Mouse (Mus musculus) kidney, embryonic 14.5 days (tissue): ENCODE results near the gene Rps9. TPM values are rescaled to one million over a fixed set of nuclear protein-coding genes. Genes with fewer than 3 reads are reported as not detected.

Experiments
- ATAC-seq: fragments of 200-750 bp; cut with Nextera tagmentation; 2 replicates; pipeline ENCODE4 v1.8.0; 2017; ENCODE audit warnings: moderate number of reproducible peaks, mild to moderate bottlenecking, moderate TSS enrichment, moderate library complexity; ENCODE audit not compliant: low FRiP score, low TSS enrichment
- H3K27ac ChIP-seq: fragments of 300-500 bp; sonication (generic); 2 replicates; pipeline ENCODE4 v1.5.1; 2014; ENCODE audit warnings: low read depth, mild to moderate bottlenecking, low read length, moderate library complexity, mixed read lengths
- H3K27me3 ChIP-seq: fragments of 300-500 bp; sonication (generic); 2 replicates; pipeline ENCODE4 v1.6.1; 2014; ENCODE audit warnings: mild to moderate bottlenecking, low read length; ENCODE audit not compliant: control insufficient read depth, insufficient read depth
- H3K36me3 ChIP-seq: fragments of 300-500 bp; sonication (generic); 2 replicates; pipeline ENCODE4 v1.6.1; 2014; ENCODE audit warnings: low read length, mixed read lengths; ENCODE audit not compliant: control insufficient read depth, insufficient read depth
- H3K4me1 ChIP-seq: fragments of 300-500 bp; sonication (generic); 2 replicates; pipeline ENCODE4 v1.6.1; 2014; ENCODE audit warnings: low read length, mixed read lengths; ENCODE audit not compliant: control insufficient read depth, insufficient read depth
- H3K4me2 ChIP-seq: fragments of 300-500 bp; sonication (generic); replicated peaks from 2 replicates; pipeline ENCODE4 v1.6.1; 2014; ENCODE audit warnings: low read depth, mild to moderate bottlenecking, low read length
- H3K4me3 ChIP-seq: fragments of 300-500 bp; sonication (generic); 2 replicates; pipeline ENCODE4 v1.5.1; 2014; ENCODE audit warnings: mild to moderate bottlenecking, low read length
- H3K9ac ChIP-seq: fragments of 300-500 bp; sonication (generic); 2 replicates; pipeline ENCODE4 v1.6.1; 2014; ENCODE audit warnings: low read depth, mild to moderate bottlenecking, low read length, moderate library complexity
- H3K9me3 ChIP-seq: fragments of 300-500 bp; sonication (generic); 2 replicates; pipeline ENCODE4 v1.6.1; 2016; ENCODE audit warnings: low read length; ENCODE audit not compliant: control insufficient read depth
- WGBS: fragments of 180-500 bp; shearing (Covaris S2); extraction: QIAGEN DNeasy Blood & Tissue Kit; methylation state at CpG from one replicate; pipeline ENCODE4 v1.1.7; 2014; 5-methylcytosine and 5-hydroxymethylcytosine counted together
- polyA plus RNA-seq: library from polyadenylated mRNA; unstranded; fragments of >200 nt; fragmentation: Nextera tagmentation; extraction: Ambion mirVana; gene quantifications from 2 replicates; pipeline ENCODE4 v1.2.1, GENCODE M21; 2014

The Rps9 gene
- polyA plus RNA-seq, 1 experiment from 2014 or later, result 1,617 TPM

GRCm38 (mm10) chr7:3676371-3676770, 27.4 kb upstream of the Rps9 start:
- no peak for ATAC-seq
- peaks cover 15% of the 10 kb centered on the region; the same call in 1 of the 2 replicates for H3K36me3 ChIP-seq
- H3K4me3 ChIP-seq, result peak overlapping the region; percentile 17
- 0 out of 2 replicates have a peak overlapping the region, but pooled peaks have one; percentile 10 for H3K4me2 ChIP-seq
- no peaks in the 10 kb centered on the region for H3K27me3 ChIP-seq
- no peaks in the 10 kb centered on the region for H3K9me3 ChIP-seq
- no peaks in the 10 kb centered on the region for H3K4me1 ChIP-seq
- 90% methylated on average over 12 of the region's 12 CpGs for WGBS
- H3K27ac ChIP-seq, result no peak overlapping the region
- H3K9ac ChIP-seq, result peak overlapping the region; percentile 45; the same call in 1 of the 2 replicates

- H3K36me3 ChIP-seq, result peaks cover 15% of the 10 kb centered on the region; the same call in 1 of the 2 replicates
- no peaks in the 10 kb centered on the region for H3K9me3 ChIP-seq
- 0 out of 2 replicates have a peak, but pooled peaks have one; percentile 32 for ATAC-seq
- peak within 1 kb of the TSS; percentile 10; the same call in 1 of the 2 replicates for H3K4me2 ChIP-seq
- H3K4me3 ChIP-seq, result peak within 1 kb of the TSS; percentile 17
- H3K9ac ChIP-seq, result peak within 1 kb of the TSS; percentile 45
- no peaks in the 10 kb centered on the region for H3K4me1 ChIP-seq
- H3K27ac ChIP-seq, result no peak within 1 kb of the TSS
- H3K27me3 ChIP-seq, result no peaks in the 10 kb centered on the region
- 49% methylated on average over 9 of the region's 9 CpGs for WGBS
Observed at GRCm38 (mm10) chr7:3677342-3677741, 26.5 kb upstream of the Rps9 start, which contains the start of gene Tmc4. Gene Tmc4 (minus strand): TSS chr7:3677553.

GRCm38 (mm10) chr7:3683908-3684550, 19.8 kb upstream of the Rps9 start:
- Histone ChIP-seq H3K9ac (no peak overlapping the region), H3K36me3 (peaks cover 47% of the 10 kb centered on the region; the same call in 1 of the 2 replicates), H3K27ac (no peak overlapping the region), H3K4me3 (no peak overlapping the region), H3K4me1 (no peaks in the 10 kb centered on the region), H3K4me2 (no peak overlapping the region), H3K9me3 (no peaks in the 10 kb centered on the region), H3K27me3 (no peaks in the 10 kb centered on the region)
- ATAC-seq, result no peak
- WGBS, result 88% methylated on average over 10 of the region's 10 CpGs

GRCm38 (mm10) chr7:3684698-3685097, 19.1 kb upstream of the Rps9 start:
- Histone ChIP-seq H3K9ac (no peak overlapping the region), H3K36me3 (peaks cover 47% of the 10 kb centered on the region; the same call in 1 of the 2 replicates), H3K27ac (no peak overlapping the region), H3K4me1 (no peaks in the 10 kb centered on the region), H3K27me3 (no peaks in the 10 kb centered on the region), H3K4me3 (no peak overlapping the region), H3K9me3 (no peaks in the 10 kb centered on the region), H3K4me2 (no peak overlapping the region)
- 89% methylated on average over 8 of the region's 8 CpGs for WGBS
- ATAC-seq, result no peak

- no peak for ATAC-seq
- H3K36me3 ChIP-seq, result peaks cover 47% of the 10 kb centered on the region; the same call in 1 of the 2 replicates
- WGBS, result 86% methylated on average over 31 of the region's 31 CpGs
Observed at GRCm38 (mm10) chr7:3685400-3686187, 18.2 kb upstream of the Rps9 start.

GRCm38 (mm10) chr7:3691919-3692318, 11.9 kb upstream of the Rps9 start:
- peaks cover 15% of the 10 kb centered on the region for H3K4me1 ChIP-seq
- peaks cover 34% of the 10 kb centered on the region; the same call in 1 of the 2 replicates for H3K36me3 ChIP-seq
- 0 out of 2 replicates have a peak overlapping the region, but pooled peaks have one; percentile 94 for H3K27ac ChIP-seq
- 19% methylated on average over 3 of the region's 3 CpGs for WGBS
- H3K27me3 ChIP-seq, result no peaks in the 10 kb centered on the region
- no peaks in the 10 kb centered on the region for H3K9me3 ChIP-seq
- H3K4me2 ChIP-seq, result peak overlapping the region; percentile 81
- H3K4me3 ChIP-seq, result peak overlapping the region; percentile 79
- peak overlapping the region; percentile 89 for H3K9ac ChIP-seq
- no peak for ATAC-seq

More at GRCm38 (mm10) chr7:3685400-3686187, 18.2 kb upstream of the Rps9 start:
- Histone ChIP-seq H3K27ac (no peak overlapping the region), H3K27me3 (no peaks in the 10 kb centered on the region), H3K4me3 (no peak overlapping the region), H3K4me1 (no peaks in the 10 kb centered on the region), H3K4me2 (no peak overlapping the region), H3K9ac (no peak overlapping the region), H3K9me3 (no peaks in the 10 kb centered on the region)

- no peaks in the 10 kb centered on the region for H3K9me3 ChIP-seq
- peaks cover 31% of the 10 kb centered on the region for H3K36me3 ChIP-seq
- H3K4me1 ChIP-seq, result peaks cover 15% of the 10 kb centered on the region
- H3K9ac ChIP-seq, result peak within 1 kb of the TSS; percentile 89
- peak within 1 kb of the TSS; percentile 94 for H3K27ac ChIP-seq
- ATAC-seq, result peak; percentile 63; the same call in 1 of the 2 replicates
- WGBS, result under 1% methylated on average over 49 of the region's 49 CpGs
- peak within 1 kb of the TSS; percentile 81 for H3K4me2 ChIP-seq
- peak within 1 kb of the TSS; percentile 79 for H3K4me3 ChIP-seq
- H3K27me3 ChIP-seq, result no peaks in the 10 kb centered on the region
Observed at GRCm38 (mm10) chr7:3692382-3692986, 11.3 kb upstream of the Rps9 start, which contains the start of gene Tsen34. Gene Tsen34 (plus strand): TSS chr7:3692863.

GRCm38 (mm10) chr7:3692987-3693808, 10.6 kb upstream of the Rps9 start, which contains the start of gene Mboat7:
Gene Mboat7 (minus strand): TSS chr7:3693523.
- peak; percentile 91 for ATAC-seq
- WGBS, result under 1% methylated on average over 55 of the region's 55 CpGs
- H3K4me1 ChIP-seq, result peaks cover 15% of the 10 kb centered on the region
- H3K27me3 ChIP-seq, result no peaks in the 10 kb centered on the region
- peaks cover 34% of the 10 kb centered on the region for H3K36me3 ChIP-seq
- H3K4me2 ChIP-seq, result peak within 1 kb of the TSS; percentile 81
- H3K27ac ChIP-seq, result peak within 1 kb of the TSS; percentile 94
- H3K9me3 ChIP-seq, result no peaks in the 10 kb centered on the region
- H3K9ac ChIP-seq, result peak within 1 kb of the TSS; percentile 89
- H3K4me3 ChIP-seq, result peak within 1 kb of the TSS; percentile 79
